Mouse (Mus musculus) G1E (cell line): ENCODE measurements around the gene Hoxd3. TPM values are rescaled to one million over a fixed set of nuclear protein-coding genes. Genes with fewer than 3 reads are reported as not detected.

ENCODE experiments used
- ATAC-seq: 2 replicates; pipeline ENCODE4 v1.8.0; 2016; ENCODE audit warnings: mild to moderate bottlenecking; ENCODE audit not compliant: insufficient number of reproducible peaks, poor library complexity, low FRiP score, severe bottlenecking; ENCODE audit errors: extremely low read depth
- DNase-seq: peaks from one replicate; pipeline ENCODE4 v3.0.0; 2012; ENCODE audit warnings: low spot score
- H3K27me3 ChIP-seq: 2 replicates; pipeline ENCODE4 v1.6.1; 2012; ENCODE audit warnings: mild to moderate bottlenecking, low read length, inconsistent platforms; ENCODE audit not compliant: insufficient read depth
- H3K36me3 ChIP-seq: replicated peaks from 2 replicates; pipeline ENCODE3; 2012; ENCODE audit warnings: mild to moderate bottlenecking, inconsistent platforms
- H3K4me1 ChIP-seq: 2 replicates; pipeline ENCODE4 v1.6.1; 2012; ENCODE audit warnings: low read depth, low read length, inconsistent platforms, mixed read lengths; ENCODE audit not compliant: insufficient read depth
- H3K4me3 ChIP-seq: 2 replicates; pipeline ENCODE4 v1.5.1; 2012; ENCODE audit warnings: low read depth, mild to moderate bottlenecking, inconsistent platforms, low read length, moderate library complexity, mixed read lengths
- H3K9me3 ChIP-seq: replicated peaks from 2 replicates; pipeline ENCODE4 v1.6.1; 2012; ENCODE audit warnings: inconsistent platforms
- CTCF ChIP-seq: IDR thresholded peaks from 2 replicates; pipeline ENCODE4 v1.5.1; 2012; ENCODE audit warnings: low read depth, low read length, inconsistent platforms, mixed read lengths
- GATA1 ChIP-seq: IDR thresholded peaks from 2 replicates; pipeline ENCODE4 v1.6.1; 2012; ENCODE audit warnings: borderline replicate concordance, low read length, inconsistent platforms, mixed read lengths
- GATA2 ChIP-seq: IDR thresholded peaks from 2 replicates; pipeline ENCODE4 v1.6.1; 2012; ENCODE audit warnings: low read depth, low read length, inconsistent platforms, borderline replicate concordance
- POLR2AphosphoS5 ChIP-seq: IDR thresholded peaks from 2 replicates; pipeline ENCODE4 v1.6.1; 2012; ENCODE audit warnings: low read depth, low read length, inconsistent platforms; ENCODE audit not compliant: insufficient replicate concordance
- TAL1 ChIP-seq: conservative IDR thresholded peaks from 2 replicates; pipeline ENCODE4 v1.6.1; 2012; ENCODE audit warnings: low read depth, low read length, inconsistent platforms, mixed read lengths
- polyA plus RNA-seq: library from polyadenylated mRNA; stranded (reverse); fragments of >175 nt; gene quantifications from 2 replicates; pipeline ENCODE4 v1.2.3, GENCODE M21; 2012
- total RNA-seq, 2 experiments: library from RNA; stranded (forward) in 1 of 2; stranded (reverse) in 1 of 2; fragments of 200-1000 nt in 1 of 2; fragments of >200 nt in 1 of 2; fragmentation: Nextera tagmentation in 1 of 2; gene quantifications; 2 replicates each; pipeline ENCODE4 v1.2.3; 2014 to 2017

Hoxd3 gene
- total and polyA plus RNA-seq, 3 experiments, result 0.17 to 0.75 (median 0.22) TPM

DNA sequence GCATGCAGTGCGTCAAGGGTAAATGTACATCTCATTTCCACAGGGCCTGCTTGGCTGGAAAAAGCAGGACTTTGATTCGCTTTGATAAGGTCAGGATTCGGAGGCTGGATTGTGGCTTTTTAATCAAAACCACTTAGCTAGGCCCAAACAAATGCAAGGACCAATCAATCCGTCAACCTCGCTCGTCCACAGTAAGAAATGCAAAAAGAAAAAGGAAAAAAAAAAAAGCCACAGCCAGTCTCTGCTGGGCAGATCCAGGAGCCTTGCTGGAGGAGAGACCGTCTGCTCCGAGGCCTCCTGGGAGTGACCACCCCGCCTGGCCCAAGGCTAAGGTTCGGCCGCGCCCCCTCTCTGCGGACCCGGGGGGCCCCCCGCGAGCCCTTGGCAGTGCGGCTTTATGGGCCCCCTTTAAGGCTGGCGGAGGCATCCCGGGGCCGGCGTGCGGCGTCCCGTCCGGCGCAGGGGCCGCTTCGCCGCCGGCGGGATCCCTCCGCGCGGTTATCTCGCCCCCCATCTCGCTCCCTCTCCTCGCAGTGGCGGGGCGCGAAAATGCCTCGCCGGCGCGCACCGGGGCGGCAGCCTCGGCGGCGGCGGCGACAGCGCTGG, 7.2 kb upstream of the Hoxd3 start, which contains the start of gene Hoxd8:
Gene Hoxd8, plus strand, starts transcription at position 223 of the 606 bp plus-strand sequence.
- H3K36me3 ChIP-seq, result no peaks in the 10 kb centered on the region
- TF ChIP-seq POLR2AphosphoS5 (no peak), GATA2 (no peak), CTCF (no peak), GATA1 (no peak), TAL1 (no peak)
- DNase-seq (no peak), ATAC-seq (no peak)
- H3K4me1 ChIP-seq, result no peaks in the 10 kb centered on the region
- H3K4me3 ChIP-seq, result no peak within 1 kb of the TSS
- peaks cover 11% of the 10 kb centered on the region; the same call in 1 of the 2 replicates for H3K27me3 ChIP-seq
- H3K9me3 ChIP-seq, result peaks cover 12% of the 10 kb centered on the region

DNA sequence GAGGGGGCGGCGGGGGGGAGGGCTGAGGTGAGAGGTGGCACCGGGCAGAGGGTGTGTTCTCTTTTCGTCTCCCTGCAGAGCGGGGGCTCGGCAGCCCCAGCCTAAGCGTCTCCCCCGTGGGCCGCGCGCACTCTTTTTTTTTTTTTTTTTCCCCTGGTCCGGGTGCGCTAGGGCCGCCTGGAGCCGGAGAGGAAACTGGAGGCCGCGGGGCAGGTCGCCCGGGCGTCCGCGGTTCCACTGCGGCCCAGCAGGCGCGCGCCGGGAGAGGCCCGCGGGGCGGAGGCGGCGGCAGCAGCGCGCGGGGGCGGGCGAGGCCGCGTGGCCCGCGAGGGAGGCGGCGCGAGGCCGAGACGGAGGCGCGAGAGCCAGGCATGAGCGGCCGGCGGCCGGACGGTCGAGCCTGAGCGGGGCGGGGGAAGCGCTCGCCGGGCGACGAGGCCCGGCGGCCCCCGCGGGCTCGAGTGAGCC, 6.7 kb upstream of the Hoxd3 start:
- ATAC-seq (no peak), DNase-seq (no peak)
- Histone ChIP-seq H3K9me3 (peaks cover 12% of the 10 kb centered on the region), H3K4me3 (no peak overlapping the region), H3K27me3 (peaks cover 9% of the 10 kb centered on the region; the same call in 1 of the 2 replicates), H3K36me3 (no peaks in the 10 kb centered on the region), H3K4me1 (no peaks in the 10 kb centered on the region)
- TF ChIP-seq GATA1, result no peak
- no peak for TF ChIP-seq GATA2
- no peak for TF ChIP-seq CTCF
- TF ChIP-seq POLR2AphosphoS5, result no peak
- no peak for TF ChIP-seq TAL1

DNA sequence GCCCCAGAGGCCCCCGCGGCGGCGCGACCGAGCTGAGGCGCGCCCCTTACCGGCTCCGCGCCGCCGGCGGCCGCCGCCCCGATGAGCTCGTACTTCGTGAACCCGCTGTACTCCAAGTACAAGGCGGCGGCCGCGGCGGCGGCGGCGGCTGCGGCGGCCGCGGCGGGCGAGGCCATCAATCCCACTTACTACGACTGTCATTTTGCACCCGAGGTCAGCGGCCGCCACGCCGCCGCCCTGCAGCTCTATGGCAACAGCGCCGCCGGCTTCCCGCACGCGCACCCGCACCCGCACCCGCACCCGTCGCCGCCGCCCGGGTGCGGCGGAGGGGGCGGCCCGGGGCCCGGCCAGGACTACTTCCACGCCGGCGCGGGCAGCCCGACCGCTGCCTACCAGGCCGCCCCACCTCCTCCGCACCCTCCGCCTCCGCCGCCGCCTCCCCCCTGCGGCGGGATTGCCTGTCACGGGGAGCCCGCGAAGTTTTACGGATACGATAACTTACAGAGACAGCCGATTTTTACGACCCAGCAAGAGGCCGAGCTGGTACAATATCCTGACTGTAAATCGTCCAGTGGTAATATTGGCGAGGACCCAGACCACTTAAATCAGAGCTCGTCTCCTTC, 6.1 kb upstream of the Hoxd3 start:
- no peak for DNase-seq
- Histone ChIP-seq H3K9me3 (peaks cover 12% of the 10 kb centered on the region), H3K4me1 (no peaks in the 10 kb centered on the region), H3K36me3 (no peaks in the 10 kb centered on the region), H3K4me3 (no peak overlapping the region), H3K27me3 (peaks cover 6% of the 10 kb centered on the region; the same call in 1 of the 2 replicates)
- ATAC-seq, result no peak
- TF ChIP-seq CTCF, result no peak
- no peak for TF ChIP-seq POLR2AphosphoS5
- no peak for TF ChIP-seq TAL1
- TF ChIP-seq GATA1, result no peak
- no peak for TF ChIP-seq GATA2

DNA sequence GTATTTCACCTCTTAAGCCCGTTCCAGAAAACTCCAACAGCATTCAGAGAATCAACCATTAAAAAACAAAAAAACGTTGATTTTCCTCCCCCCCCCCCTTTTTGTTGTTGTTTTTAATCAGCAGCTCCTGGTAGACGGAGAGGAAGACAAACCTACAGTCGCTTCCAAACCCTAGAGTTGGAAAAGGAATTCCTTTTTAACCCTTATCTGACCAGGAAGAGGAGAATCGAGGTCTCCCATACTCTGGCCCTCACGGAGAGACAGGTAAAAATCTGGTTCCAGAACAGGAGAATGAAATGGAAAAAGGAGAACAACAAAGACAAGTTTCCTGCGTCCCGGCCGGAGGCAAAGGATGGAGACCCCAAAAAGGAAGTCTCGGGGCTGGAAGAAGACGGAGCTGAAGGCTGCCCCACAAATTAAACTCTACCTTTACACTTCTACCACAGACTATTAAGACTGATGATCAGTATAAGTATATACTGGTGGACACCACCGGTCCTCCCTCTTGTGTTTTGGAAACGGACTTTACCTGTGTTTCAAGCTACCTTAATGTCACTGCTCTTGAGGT, 5.2 kb upstream of the Hoxd3 start:
- Histone ChIP-seq H3K9me3 (peaks cover 12% of the 10 kb centered on the region), H3K27me3 (peaks cover 7% of the 10 kb centered on the region), H3K4me1 (no peaks in the 10 kb centered on the region), H3K4me3 (no peak overlapping the region), H3K36me3 (no peaks in the 10 kb centered on the region)
- TF ChIP-seq POLR2AphosphoS5 (no peak), GATA1 (no peak), TAL1 (no peak), GATA2 (no peak), CTCF (no peak)
- ATAC-seq (no peak), DNase-seq (no peak)

DNA sequence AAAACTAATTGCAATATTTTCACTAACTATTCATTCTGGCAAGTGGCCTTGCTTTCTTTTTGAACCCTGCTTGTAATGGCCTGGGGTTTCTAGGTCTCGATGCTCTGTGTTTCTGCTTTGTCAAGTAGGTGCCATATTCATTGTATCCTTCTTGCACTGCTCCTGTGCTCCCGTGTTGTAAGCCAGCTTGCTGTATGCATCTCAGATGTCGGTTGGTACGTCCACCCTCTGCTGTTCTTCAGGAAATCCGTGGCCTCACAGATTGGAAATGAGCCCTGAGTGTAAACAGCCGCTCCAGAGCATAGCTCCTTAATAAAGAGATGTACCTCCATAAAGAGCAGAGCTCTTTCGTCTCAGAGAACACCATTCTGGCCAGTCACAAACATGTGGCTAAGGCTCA, 4.1 kb upstream of the Hoxd3 start:
- ATAC-seq (no peak), DNase-seq (no peak)
- no peak for TF ChIP-seq CTCF
- TF ChIP-seq POLR2AphosphoS5, result no peak
- no peak for TF ChIP-seq TAL1
- TF ChIP-seq GATA1, result no peak
- TF ChIP-seq GATA2, result no peak
- Histone ChIP-seq H3K27me3 (peaks cover 15% of the 10 kb centered on the region), H3K4me1 (no peaks in the 10 kb centered on the region), H3K36me3 (no peaks in the 10 kb centered on the region), H3K4me3 (no peak overlapping the region), H3K9me3 (peaks cover 12% of the 10 kb centered on the region)

DNA sequence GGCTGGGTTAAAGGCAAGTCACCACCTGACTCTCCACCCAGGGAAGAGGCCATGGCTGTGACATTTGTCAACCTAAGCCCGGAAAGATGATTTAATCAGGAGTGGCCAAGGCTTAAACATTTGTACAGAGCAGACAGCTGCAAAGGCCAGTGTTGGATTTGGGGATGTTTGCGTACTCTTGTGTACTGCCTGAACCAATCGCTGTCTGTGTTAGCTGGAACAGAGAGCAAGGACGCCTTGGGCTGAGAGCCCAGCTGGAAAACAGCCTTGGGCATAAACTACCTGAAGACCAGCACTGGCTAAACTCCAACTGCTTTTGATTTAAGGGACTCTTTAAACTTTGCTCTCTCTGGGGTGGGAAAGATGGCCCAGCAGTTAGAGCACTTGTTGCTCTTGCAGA, 3.1 kb upstream of the Hoxd3 start:
- Histone ChIP-seq H3K27me3 (peaks cover 20% of the 10 kb centered on the region), H3K4me1 (no peaks in the 10 kb centered on the region), H3K36me3 (no peaks in the 10 kb centered on the region), H3K9me3 (peaks cover 12% of the 10 kb centered on the region), H3K4me3 (no peak overlapping the region)
- no peak for TF ChIP-seq CTCF
- no peak for TF ChIP-seq POLR2AphosphoS5
- no peak for TF ChIP-seq TAL1
- TF ChIP-seq GATA2, result no peak
- TF ChIP-seq GATA1, result no peak
- no peak for DNase-seq
- ATAC-seq, result no peak
